Mouse (Mus musculus): ENCODE results near the gene Tmem59l. TPM values are rescaled to one million over a fixed set of nuclear protein-coding genes. Genes with fewer than 3 reads are reported as not detected.

Tmem59l gene
- polyA plus RNA-seq, 1 experiment = 0.36 TPM

GRCm38 (mm10) chr8:70464162-70464561 is 23.0 kb downstream of the Tmem59l start:
- H3ac ChIP-seq (ENCODE audit: control insufficient read depth, insufficient read length, low read depth) = no peak overlapping the region
- no peaks in the 10 kb centered on the region for H3K27me3 ChIP-seq (ENCODE audit: control insufficient read depth, insufficient read depth, insufficient read length)
- peaks cover 76% of the 10 kb centered on the region for H3K79me2 ChIP-seq (ENCODE audit: control insufficient read depth, insufficient read depth)
- TF ChIP-seq USF1 (IDR thresholded peaks at IDR 0.05; ENCODE audit: low read depth) (no peak), FOSL1 (IDR thresholded peaks at IDR 0.05; ENCODE audit: insufficient read depth, low read length, poor library complexity, severe bottlenecking) (no peak)
- peaks cover 28% of the 10 kb centered on the region for H3K79me3 ChIP-seq (ENCODE audit: low read depth)
- peaks cover 14% of the 10 kb centered on the region for H3K36me3 ChIP-seq (ENCODE audit: control insufficient read depth, insufficient read depth)
- H3K4me3 ChIP-seq (ENCODE audit: insufficient read depth, poor library complexity, severe bottlenecking) = no peak overlapping the region

DNA sequence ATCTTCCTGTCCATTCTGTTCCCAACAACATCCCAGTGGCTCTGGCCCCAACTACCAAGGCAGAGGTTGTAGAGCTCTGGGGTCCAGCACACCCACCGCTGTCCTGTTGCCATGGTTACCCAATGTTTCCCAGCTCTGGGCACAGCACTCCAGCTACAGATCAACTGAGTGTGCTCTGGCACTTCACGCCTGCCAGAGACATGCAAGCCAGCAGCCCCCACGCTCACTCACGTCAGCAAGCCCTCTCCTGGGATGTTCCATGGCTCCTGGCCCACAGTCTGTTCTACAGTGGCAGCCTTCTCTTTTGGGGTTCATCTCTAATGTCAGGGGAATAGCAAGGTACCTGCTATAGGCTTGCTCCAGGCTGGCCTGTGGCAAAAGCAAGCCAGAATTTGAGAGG is 23.9 kb downstream of the Tmem59l start:
- Histone ChIP-seq H3K4me3 (ENCODE audit: insufficient read depth, poor library complexity, severe bottlenecking) (no peak overlapping the region), H3K79me2 (ENCODE audit: control insufficient read depth, insufficient read depth) (peaks cover 76% of the 10 kb centered on the region), H3K27me3 (ENCODE audit: control insufficient read depth, insufficient read depth, insufficient read length) (no peaks in the 10 kb centered on the region), H3ac (ENCODE audit: control insufficient read depth, insufficient read length, low read depth) (no peak overlapping the region), H3K36me3 (ENCODE audit: control insufficient read depth, insufficient read depth) (peaks cover 20% of the 10 kb centered on the region), H3K79me3 (ENCODE audit: low read depth) (peaks cover 21% of the 10 kb centered on the region)
- TF ChIP-seq MYOD1 (IDR thresholded peaks at IDR 0.05; ENCODE audit: control insufficient read depth, insufficient read length, low read depth) = no peak
- TF ChIP-seq MYOG (IDR thresholded peaks at IDR 0.05; ENCODE audit: control insufficient read depth, extremely low read depth, insufficient read length) = no peak
- no peak for TF ChIP-seq MAX (IDR thresholded peaks at IDR 0.05)
- TF ChIP-seq FOSL1 (IDR thresholded peaks at IDR 0.05; ENCODE audit: insufficient read depth, low read length, poor library complexity, severe bottlenecking) = no peak
- TF ChIP-seq USF1 (IDR thresholded peaks at IDR 0.05; ENCODE audit: low read depth) = no peak
- no peak for TF ChIP-seq CEBPB (IDR thresholded peaks at IDR 0.05; ENCODE audit: low read depth)
- TF ChIP-seq CTCF (IDR thresholded peaks at IDR 0.05; ENCODE audit: control insufficient read depth, insufficient read depth, insufficient read length) = no peak

DNA sequence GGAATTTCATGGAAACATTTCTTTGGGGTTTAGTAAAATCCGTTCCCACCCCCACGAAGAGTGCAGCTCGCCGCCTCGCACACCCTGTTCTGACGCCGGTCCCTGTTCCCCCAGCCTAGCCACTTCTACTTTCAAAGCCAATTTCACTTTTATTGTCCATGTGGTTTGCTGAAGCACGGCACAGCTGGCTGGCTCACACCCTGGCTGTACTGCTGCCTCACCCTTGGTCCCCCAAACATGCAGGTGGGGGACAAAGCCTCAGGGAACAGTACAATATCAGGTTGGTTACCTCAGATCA is 24.7 kb downstream of the Tmem59l start:
- TF ChIP-seq MAX (IDR thresholded peaks at IDR 0.05) = peak; percentile 43
- TF ChIP-seq USF1 (IDR thresholded peaks at IDR 0.05; ENCODE audit: low read depth) = no peak
- no peak for TF ChIP-seq MYOG (IDR thresholded peaks at IDR 0.05; ENCODE audit: control insufficient read depth, extremely low read depth, insufficient read length)
- peak; percentile 9 for TF ChIP-seq MYOD1 (IDR thresholded peaks at IDR 0.05; ENCODE audit: control insufficient read depth, insufficient read length, low read depth)
- Histone ChIP-seq H3K27me3 (ENCODE audit: control insufficient read depth, insufficient read depth, insufficient read length) (no peaks in the 10 kb centered on the region), H3K36me3 (ENCODE audit: control insufficient read depth, insufficient read depth) (peaks cover 20% of the 10 kb centered on the region), H3K79me2 (ENCODE audit: control insufficient read depth, insufficient read depth) (peaks cover 76% of the 10 kb centered on the region), H3ac (ENCODE audit: control insufficient read depth, insufficient read length, low read depth) (peak overlapping the region; percentile 34), H3K79me3 (ENCODE audit: low read depth) (peaks cover 21% of the 10 kb centered on the region), H3K4me3 (ENCODE audit: insufficient read depth, poor library complexity, severe bottlenecking) (no peak overlapping the region)

GRCm38 (mm10) chr8:70461765-70462515 is 25.2 kb downstream of the Tmem59l start:
- TF ChIP-seq CEBPB (IDR thresholded peaks at IDR 0.05; ENCODE audit: low read depth) = no peak
- peak; percentile 25 for TF ChIP-seq MAX (IDR thresholded peaks at IDR 0.05)
- peak; percentile 41 for TF ChIP-seq MYOD1 (IDR thresholded peaks at IDR 0.05; ENCODE audit: control insufficient read depth, insufficient read length, low read depth)
- no peak for TF ChIP-seq USF1 (IDR thresholded peaks at IDR 0.05; ENCODE audit: low read depth)
- TF ChIP-seq FOSL1 (IDR thresholded peaks at IDR 0.05; ENCODE audit: insufficient read depth, low read length, poor library complexity, severe bottlenecking) = peak; percentile 84
- TF ChIP-seq MYOG (IDR thresholded peaks at IDR 0.05; ENCODE audit: control insufficient read depth, extremely low read depth, insufficient read length) = no peak
- no peak for TF ChIP-seq CTCF (IDR thresholded peaks at IDR 0.05; ENCODE audit: control insufficient read depth, insufficient read depth, insufficient read length)
- no peak overlapping the region for H3ac ChIP-seq (ENCODE audit: control insufficient read depth, insufficient read length, low read depth)
- peaks cover 21% of the 10 kb centered on the region for H3K79me3 ChIP-seq (ENCODE audit: low read depth)

GRCm38 (mm10) chr8:70460606-70461005 is 26.6 kb downstream of the Tmem59l start:
- Histone ChIP-seq H3K27me3 (ENCODE audit: control insufficient read depth, insufficient read depth, insufficient read length) (no peaks in the 10 kb centered on the region), H3K4me3 (ENCODE audit: insufficient read depth, poor library complexity, severe bottlenecking) (no peak overlapping the region), H3K36me3 (ENCODE audit: control insufficient read depth, insufficient read depth) (peaks cover 18% of the 10 kb centered on the region), H3K79me3 (ENCODE audit: low read depth) (peaks cover 18% of the 10 kb centered on the region), H3ac (ENCODE audit: control insufficient read depth, insufficient read length, low read depth) (peak overlapping the region; percentile 39), H3K79me2 (ENCODE audit: control insufficient read depth, insufficient read depth) (peaks cover 62% of the 10 kb centered on the region)
- no peak for TF ChIP-seq CTCF (IDR thresholded peaks at IDR 0.05; ENCODE audit: control insufficient read depth, insufficient read depth, insufficient read length)
- TF ChIP-seq FOSL1 (IDR thresholded peaks at IDR 0.05; ENCODE audit: insufficient read depth, low read length, poor library complexity, severe bottlenecking) = no peak
- TF ChIP-seq MYOD1 (IDR thresholded peaks at IDR 0.05; ENCODE audit: control insufficient read depth, insufficient read length, low read depth) = no peak
- TF ChIP-seq MAX (IDR thresholded peaks at IDR 0.05) = no peak
- no peak for TF ChIP-seq MYOG (IDR thresholded peaks at IDR 0.05; ENCODE audit: control insufficient read depth, extremely low read depth, insufficient read length)
- TF ChIP-seq CEBPB (IDR thresholded peaks at IDR 0.05; ENCODE audit: low read depth) = no peak
- TF ChIP-seq USF1 (IDR thresholded peaks at IDR 0.05; ENCODE audit: low read depth) = no peak

More at GRCm38 (mm10) chr8:70461765-70462515, 25.2 kb downstream of the Tmem59l start:
- no peaks in the 10 kb centered on the region for H3K27me3 ChIP-seq (ENCODE audit: control insufficient read depth, insufficient read depth, insufficient read length)
- no peak overlapping the region for H3K4me3 ChIP-seq (ENCODE audit: insufficient read depth, poor library complexity, severe bottlenecking)
- H3K79me2 ChIP-seq (ENCODE audit: control insufficient read depth, insufficient read depth) = peaks cover 73% of the 10 kb centered on the region
- H3K36me3 ChIP-seq (ENCODE audit: control insufficient read depth, insufficient read depth) = peaks cover 20% of the 10 kb centered on the region

GRCm38 (mm10) chr8:70460199-70460598 is 27.0 kb downstream of the Tmem59l start:
- Histone ChIP-seq H3K4me3 (ENCODE audit: insufficient read depth, poor library complexity, severe bottlenecking) (no peak overlapping the region), H3K36me3 (ENCODE audit: control insufficient read depth, insufficient read depth) (peaks cover 15% of the 10 kb centered on the region), H3ac (ENCODE audit: control insufficient read depth, insufficient read length, low read depth) (peak overlapping the region; percentile 37), H3K79me3 (ENCODE audit: low read depth) (peaks cover 17% of the 10 kb centered on the region), H3K27me3 (ENCODE audit: control insufficient read depth, insufficient read depth, insufficient read length) (no peaks in the 10 kb centered on the region), H3K79me2 (ENCODE audit: control insufficient read depth, insufficient read depth) (peaks cover 58% of the 10 kb centered on the region)
- TF ChIP-seq FOSL1 (IDR thresholded peaks at IDR 0.05; ENCODE audit: insufficient read depth, low read length, poor library complexity, severe bottlenecking) = no peak
- no peak for TF ChIP-seq CTCF (IDR thresholded peaks at IDR 0.05; ENCODE audit: control insufficient read depth, insufficient read depth, insufficient read length)
- TF ChIP-seq MAX (IDR thresholded peaks at IDR 0.05) = no peak
- no peak for TF ChIP-seq USF1 (IDR thresholded peaks at IDR 0.05; ENCODE audit: low read depth)
- no peak for TF ChIP-seq CEBPB (IDR thresholded peaks at IDR 0.05; ENCODE audit: low read depth)
- TF ChIP-seq MYOG (IDR thresholded peaks at IDR 0.05; ENCODE audit: control insufficient read depth, extremely low read depth, insufficient read length) = no peak
- no peak for TF ChIP-seq MYOD1 (IDR thresholded peaks at IDR 0.05; ENCODE audit: control insufficient read depth, insufficient read length, low read depth)

Measured in C2C12 (cell line).